Mouse (Mus musculus) spleen, postnatal 4 days (tissue): ENCODE measurements around the gene Irf1.

Source experiments
- DNase-seq, 2 experiments: peaks; one replicate each; pipeline ENCODE4 v3.0.0; 2022; ENCODE audit warnings: low spot score in 2 of 2

The Irf1 gene

DNA sequence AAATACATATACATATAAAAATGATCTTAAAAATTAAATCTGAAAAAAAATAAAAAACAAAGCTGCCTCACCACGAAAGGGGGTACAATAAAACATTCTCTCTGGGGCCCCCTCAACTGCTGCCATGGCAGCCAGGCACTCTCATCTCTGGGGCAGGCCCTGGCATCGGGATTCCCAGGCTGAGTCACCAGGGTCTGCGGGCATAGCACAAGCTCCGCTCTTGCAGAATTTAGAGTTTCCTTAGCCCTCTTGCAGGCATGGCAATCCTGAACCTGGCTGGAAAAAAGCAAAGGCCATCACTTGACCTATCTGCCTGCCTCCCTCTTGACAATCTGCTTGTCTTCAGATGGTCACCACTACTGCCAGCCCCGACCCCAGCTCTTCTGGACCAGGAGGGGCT, 8.5 kb upstream of the Irf1 start:
- no peak for DNase-seq

DNA sequence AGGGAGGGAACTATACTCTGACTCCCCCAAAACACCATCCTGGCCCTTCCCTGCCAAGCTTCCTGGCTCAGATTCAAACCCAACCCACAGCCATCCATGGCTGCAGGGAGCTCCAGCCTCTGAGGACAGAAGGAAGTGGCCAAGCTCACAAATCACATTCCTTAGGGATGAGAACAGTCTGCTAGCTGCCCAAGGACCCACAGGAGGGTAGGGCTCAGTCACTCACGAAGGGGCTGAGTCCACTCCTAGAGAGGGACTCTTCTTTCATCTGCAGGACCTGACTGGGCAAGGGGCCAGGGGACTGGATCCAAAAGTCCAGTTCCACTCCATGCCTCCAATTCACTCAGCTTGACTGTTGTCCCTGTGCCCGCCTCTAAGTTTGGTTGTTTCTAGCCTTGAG, 8.0 kb upstream of the Irf1 start:
- DNase-seq, result peak in 1 of 2 experiments; percentile 62

DNA sequence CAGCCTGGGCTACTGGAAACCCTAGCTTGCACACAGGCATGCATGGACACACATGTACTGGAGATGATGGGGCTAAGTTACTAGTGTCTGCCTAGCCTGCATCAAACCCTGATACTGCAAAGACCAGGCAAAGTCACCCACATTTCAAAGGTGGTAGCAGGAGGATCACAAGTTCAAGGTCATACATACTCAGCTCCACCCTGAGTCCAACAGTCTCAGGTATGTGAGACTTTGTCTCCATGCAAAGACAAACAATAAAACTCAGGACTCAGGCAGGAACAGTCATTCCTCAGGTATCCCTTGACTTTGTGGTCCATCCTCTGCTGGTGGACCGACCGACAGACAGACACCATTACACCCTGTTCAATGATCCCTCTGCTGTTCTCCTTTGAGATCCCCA, 7.4 kb upstream of the Irf1 start:
- no peak for DNase-seq

DNA sequence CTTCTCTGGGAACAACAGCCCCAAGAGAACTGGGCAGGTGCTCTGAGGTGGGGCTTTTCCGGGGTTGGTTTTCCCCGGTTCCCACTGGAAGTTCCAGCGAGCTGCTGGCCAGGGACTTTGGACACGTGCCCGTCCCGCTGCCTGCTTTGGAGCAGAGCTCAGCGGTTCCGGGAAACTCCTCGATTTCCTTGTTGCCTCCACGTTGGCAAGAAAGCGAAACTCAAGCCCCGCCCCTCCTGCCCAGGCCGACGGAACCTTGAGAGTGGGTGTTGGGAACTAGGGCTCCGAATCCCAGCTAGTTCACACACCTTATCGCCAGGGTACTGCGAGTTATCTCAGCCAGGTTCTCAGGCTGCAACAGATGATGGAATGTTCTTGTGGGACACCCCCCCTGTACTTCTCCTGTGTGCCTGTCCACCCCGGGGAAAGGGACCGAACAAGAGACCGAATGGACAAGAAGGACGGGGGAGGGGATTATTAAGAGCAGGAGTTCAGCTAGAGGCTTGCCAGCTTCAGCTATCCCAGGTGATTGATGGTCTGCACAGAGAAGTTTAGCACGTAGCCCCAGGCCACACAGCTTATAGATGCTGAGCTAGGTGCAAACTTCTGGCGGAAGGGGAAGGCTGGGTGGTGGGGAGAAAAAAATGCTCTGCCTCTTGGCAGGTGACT, 6.9 kb upstream of the Irf1 start:
- DNase-seq, result peak; percentile 73 to 83

DNA sequence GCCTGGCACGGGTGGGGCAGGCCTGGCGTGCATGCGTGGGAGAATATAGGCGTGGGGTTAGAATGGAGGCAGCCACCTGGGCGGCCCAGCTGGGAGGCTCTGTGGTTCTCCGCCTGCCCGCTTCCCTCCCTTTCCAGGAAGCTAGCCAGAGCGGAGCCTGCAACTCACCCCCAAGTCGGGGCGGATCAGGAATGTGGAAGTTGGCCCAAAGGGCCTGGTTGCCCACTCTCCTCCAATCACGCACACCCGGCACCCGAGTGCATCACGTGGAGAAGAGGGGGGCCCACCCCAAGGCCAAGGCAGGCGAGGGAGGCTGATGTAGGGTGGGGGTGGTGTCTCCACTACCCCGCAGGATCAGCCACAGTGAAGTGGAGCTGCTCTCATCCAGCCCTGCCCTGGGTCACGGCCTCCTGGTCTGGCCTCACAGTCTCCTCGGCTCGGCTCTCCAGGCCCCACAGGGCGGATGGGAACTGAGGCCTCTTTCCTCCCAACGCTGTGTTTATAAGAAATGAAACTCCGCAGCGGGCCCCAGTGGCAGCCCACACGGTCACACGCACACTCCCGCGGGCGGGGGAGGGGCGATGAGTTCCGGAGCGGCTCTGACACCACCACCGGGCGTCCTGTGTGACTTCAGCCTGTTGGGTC, 6.2 kb upstream of the Irf1 start:
- DNase-seq, result peak; percentile 86 to 93

DNA sequence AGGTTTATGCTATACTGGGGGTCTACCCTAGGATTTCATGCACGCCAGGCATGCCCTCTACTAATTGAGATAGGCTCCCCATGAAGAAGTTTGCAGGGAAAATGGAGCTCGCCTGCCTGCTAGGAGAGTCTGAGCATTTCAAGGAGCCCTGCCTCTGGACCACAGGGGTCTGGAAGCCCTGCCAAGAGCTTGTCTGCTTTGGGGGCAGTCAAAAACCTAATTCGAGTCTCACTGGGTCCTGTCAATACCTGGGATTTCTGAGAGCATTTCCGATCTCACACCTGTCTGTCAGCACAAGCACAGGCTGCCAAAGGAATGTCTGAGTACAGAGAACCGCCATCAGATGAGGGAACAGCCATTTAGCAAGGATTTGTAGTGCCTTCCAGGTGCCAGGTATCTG, 5.2 kb upstream of the Irf1 start:
- no peak for DNase-seq

DNA sequence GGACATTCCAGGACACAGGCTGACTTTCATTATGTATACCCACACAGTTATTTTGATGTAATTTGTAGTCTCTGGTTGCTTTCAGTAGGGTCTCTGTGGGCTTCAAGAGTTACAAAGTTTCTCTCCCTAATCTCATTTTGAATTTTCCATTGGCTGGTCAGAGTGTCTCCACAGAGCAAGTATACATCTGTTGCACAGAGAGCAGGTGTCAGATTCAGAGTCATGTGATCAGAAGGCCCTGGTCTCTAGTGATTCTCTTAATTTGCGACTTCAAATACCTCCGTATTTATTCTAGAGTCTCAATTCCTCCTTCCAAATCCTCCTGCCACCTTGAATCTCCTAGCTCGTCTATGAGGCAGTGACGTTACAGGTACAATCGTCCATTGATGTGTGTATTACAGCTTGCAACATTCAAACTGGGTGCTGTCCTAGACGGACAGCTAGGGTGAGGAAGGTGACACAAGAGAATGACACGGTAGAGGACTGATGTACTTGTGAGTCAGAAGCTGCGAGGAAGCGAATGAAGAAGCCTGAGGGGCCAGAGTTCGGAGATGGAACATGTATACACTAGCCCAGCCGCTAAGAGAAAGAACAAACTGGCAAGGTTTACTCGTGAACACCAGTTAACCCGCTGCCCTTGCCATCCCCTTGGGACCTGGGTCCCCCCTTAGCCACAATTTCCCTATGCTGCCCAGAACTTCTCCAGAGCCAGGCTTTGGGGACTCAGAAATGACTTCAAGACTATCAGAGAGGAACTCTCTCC, 1.2 kb upstream of the Irf1 start:
- DNase-seq, result peak in 1 of 2 experiments; percentile 65

DNA sequence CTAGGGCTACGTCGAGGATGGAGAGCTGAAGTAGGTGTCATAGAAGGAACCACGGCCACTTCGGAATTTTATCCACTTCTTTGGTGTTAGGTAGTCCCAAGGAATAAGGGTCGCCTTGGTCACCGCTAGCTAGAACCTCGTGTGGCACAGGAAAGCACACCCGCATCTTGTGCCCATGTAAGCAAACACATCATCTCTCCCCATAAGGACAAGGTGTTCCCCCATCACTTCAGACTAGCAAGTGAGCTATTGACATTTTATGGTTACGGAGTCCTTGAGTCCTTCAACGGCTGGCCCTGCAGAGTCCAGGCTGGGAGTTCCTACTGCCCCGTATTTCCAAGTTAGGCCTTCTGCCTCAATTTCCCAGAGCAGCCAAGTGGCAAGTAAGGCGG, 633 bp upstream of the Irf1 start:
- no peak for DNase-seq

DNA sequence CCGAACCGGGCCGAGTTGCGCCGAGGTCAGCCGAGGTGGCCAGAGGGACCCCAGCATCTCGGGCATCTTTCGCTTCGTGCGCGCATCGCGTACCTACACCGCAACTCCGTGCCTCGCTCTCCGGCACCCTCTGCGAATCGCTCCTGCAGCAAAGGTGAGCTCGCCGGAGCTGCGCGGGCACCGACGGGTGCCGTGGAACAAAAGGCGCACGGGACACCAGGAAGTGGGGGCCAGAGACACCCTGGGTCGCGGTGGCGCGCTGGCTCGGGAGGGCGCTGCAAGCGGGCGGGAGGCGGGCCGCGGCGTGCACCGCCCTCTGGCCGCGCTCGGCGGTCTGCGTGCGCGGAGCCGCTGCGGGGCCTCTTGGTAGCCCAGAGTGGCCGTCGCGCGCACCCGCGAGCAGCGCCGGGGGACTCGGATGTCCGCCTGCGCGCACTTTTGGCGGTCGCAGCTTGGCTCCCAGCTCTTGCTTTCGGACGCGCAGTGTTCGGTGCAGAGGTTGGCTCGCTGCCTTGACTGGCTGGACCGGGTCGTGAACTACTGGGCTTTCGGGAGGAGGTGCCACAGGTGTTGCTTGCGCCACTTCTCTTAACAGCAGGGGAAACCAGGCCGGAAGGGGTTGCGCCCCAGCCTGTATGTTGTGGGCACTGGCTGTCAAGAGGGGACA, 444 bp downstream of the Irf1 start:
- DNase-seq, result peak; percentile 67 to 84

DNA sequence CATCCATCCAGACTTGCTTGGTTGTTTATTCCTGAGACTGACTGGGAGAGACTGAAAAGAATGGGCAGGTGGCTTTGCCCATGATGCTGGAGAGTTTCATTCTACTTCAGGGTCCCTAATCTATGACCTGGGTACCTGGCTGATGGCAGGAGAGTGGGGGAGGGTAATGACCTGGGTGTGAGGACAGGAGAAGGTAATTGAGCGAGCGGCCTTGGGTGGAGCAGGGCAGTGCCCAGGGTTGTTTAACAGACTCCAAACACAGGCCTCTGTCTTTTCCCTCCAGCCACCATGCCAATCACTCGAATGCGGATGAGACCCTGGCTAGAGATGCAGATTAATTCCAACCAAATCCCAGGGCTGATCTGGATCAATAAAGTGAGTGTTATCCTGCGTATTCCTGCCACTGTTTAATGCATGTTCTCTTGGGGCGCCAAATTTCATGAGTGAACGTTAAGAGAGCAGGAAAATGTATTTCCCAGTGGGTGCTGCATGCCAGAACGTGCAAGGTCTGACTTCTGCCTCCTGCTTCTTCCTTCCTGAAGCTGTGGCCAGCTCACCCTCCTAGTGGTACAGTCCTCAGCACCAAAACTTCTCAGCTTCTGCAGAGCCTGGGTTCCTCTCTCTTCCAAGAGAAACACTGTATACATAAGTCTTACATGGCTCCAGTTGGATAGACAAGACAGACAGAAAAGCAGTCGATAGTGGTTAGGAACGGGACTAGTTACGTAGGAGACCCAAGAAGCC, 1.4 kb downstream of the Irf1 start:
- DNase-seq, result no peak

DNA sequence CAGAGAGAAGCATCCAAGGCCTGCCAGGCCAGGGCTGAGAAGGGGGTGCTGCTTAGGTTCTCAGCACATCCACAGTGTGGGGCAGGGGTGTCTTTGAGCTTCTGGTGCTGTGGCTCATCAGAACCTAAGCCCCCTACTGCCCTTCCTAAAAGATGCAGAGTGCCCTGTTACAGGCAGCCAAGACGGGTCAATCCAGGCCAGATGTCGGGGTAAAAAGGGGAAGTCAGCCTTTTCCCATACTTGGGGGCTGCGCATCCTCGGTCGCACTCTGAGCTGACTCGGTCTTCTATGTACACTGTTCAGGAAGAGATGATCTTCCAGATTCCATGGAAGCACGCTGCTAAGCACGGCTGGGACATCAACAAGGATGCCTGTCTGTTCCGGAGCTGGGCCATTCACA, 2.7 kb downstream of the Irf1 start:
- DNase-seq, result no peak

DNA sequence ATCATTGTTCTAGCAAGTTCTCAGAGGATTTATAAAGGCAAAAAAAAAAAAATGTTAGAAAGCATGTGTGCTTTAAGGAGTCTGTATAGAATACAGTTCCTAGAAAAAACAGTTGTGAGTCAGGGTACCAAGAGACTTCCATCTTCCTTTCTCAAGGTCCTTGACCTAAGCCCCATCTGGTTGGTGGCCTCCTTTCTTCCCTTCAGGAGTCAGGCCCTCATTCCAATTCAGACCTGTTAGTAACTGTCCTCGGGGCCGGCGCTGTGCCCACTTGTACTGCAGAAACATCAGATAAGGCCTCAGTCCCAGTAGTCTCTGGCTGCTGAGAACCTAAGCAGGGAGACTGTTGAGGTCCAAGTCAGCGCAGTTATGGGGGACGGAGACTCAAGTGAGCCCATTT, 3.3 kb downstream of the Irf1 start, which contains the start of gene Gm17334:
Gm17334 (minus strand) TSS at position 101 of the 400 bp plus-strand sequence.
- DNase-seq, result no peak

DNA sequence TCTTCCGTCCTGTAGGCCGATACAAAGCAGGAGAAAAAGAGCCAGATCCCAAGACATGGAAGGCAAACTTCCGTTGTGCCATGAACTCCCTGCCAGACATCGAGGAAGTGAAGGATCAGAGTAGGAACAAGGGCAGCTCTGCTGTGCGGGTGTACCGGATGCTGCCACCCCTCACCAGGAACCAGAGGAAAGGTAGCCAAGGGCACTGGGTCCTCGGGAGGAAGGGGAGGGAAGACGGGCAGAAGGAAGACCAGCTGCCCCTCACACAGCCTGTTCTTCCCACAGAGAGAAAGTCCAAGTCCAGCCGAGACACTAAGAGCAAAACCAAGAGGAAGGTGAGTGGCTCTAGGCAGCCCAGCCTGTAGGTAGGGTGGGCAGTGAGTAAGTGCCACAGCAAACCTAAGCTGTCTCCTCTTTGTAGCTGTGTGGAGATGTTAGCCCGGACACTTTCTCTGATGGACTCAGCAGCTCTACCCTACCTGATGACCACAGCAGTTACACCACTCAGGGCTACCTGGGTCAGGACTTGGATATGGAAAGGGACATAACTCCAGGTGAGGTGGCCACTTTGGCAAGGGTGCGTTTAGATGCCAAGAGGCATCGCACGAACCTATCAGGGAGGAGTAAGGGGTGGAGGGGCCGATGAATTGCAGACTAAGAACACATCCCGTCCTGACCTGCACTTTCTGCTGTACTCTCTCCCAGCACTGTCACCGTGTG, 4.0 kb downstream of the Irf1 start:
- no peak for DNase-seq

DNA sequence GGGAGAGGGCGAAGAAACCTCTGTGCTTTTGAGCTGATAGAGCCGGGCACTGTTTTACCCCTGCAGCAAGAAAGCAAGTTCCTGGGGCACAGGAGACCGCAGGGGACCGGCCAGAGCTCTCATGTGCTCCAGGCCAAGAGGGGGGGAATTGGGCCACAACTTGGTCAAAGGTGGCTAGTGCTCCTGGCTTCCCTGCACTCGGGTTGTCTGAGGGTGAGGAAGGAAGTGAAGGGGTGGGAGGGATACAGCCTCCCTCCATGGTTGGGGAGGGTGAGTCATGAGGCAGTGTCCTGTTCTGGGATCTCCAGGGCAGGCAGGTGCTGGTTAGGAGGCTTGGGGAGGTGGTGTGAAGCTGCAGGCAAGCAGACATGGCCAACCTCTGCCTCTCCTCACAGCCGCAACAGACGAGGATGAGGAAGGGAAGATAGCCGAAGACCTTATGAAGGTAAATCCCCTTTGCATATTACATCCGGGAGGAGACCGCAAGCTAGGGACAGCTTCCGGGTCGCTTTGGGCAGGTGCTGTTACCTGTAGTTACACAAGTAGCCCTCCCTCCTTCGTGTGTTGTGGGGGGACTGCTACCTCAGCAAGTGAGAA, 4.9 kb downstream of the Irf1 start:
- DNase-seq, result no peak

DNA sequence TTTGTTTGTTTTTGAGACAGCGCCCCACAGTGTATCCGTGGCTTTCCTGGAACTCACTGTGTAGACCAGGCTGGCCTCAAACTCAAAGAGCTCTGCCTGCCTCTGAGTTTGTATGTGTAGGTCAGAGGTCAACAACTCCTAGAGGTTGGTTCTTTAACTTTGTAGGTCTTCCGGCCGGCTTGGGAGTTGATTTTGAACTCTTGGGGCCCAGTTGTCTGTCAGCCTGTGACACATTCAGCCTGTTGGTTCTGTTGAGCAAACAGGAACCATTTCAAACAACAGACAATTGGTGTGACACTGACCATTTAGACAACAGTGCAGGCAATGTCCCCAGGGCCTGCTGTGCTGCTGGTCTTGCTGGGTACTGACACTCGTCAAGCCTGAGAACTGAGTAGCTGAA, 7.9 kb downstream of the Irf1 start:
- no peak for DNase-seq

DNA sequence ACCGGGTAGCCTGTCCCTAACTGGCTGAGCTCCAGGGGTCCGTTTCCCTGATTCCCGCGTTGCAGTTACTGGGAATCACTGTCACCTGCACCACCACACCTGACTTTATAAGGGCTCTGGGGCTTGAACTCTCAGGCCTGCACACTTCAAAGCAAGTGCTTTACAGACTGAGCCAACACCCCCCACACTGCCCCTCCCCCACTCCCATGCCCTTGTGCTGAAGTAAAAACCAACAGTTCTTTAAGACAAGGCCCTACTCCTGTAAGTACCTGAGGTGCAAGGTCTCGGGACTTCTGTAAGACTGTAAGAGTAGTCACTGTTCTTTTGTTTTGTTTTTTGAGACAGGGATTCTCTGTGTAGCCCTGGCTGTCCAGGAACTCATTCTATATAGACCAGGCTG, 8.6 kb downstream of the Irf1 start:
- DNase-seq, result no peak

DNA sequence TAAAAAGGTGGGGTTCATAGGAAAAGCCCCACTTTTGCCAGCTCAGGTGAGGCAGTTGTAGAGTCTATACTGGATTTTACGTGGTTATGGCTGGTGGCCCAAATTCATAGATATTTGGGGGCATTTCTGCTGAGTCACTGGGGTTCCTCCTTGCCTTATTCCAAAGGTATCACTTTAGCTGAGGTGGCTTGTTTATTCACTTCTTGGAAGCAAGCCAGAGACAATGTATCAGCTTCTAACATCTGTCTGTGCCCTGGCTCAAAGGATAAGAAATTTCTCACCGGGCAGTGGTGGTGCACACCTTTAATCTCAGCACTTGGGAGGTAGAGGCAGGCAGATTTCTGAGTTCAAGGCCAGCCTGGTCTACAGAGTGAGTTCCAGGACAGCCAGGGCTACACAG, 10.0 kb downstream of the Irf1 start:
- no peak for DNase-seq

DNA sequence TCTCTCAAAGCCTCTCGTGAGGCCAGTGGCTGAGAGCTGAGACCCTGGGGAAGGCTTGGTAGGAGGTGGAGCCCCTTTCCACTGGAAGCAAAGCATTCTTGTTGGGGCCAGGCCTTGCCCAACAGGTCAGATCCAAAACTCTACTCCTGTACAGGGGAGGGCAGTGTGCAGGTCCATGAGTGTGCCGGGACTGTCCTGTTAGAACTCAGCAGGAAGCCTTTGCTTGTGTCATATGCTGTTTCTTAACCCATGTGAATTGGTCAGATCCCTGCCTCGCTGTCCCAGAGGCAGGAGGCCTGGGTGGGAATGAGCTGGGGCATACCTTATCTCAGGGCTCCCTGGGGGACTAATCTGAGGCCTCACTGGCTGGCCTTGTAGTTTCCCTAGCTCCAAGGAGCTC, 10.4 kb downstream of the Irf1 start:
- DNase-seq, result no peak

DNA sequence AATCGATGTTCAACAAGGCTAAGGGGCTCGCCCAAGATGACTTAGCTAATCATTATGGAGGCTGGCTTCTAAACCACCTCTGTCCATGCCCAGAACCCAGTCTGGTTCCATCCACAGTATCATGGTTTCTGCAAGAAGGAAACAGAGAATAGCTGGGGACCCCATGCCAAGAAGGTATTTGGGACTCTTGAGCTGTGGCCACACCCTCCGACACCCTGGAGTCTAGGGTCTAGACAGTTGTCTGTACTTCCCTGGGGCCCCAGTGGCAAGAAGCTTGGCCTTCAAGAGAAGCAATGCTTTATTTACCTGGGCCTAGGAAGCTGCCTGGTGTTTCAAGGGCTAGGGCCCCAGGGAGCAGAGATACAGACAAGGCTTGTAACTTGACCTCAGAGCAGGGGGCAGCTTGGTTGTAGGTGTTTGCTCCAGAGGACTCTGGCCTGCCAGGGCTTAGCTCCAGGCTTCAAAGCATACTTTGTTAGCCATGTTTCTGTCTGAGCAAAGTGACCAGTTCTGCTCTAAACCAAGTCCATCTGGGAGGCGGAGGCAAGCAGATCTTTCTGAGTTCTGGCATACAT, 11.5 kb downstream of the Irf1 start:
- no peak for DNase-seq

DNA sequence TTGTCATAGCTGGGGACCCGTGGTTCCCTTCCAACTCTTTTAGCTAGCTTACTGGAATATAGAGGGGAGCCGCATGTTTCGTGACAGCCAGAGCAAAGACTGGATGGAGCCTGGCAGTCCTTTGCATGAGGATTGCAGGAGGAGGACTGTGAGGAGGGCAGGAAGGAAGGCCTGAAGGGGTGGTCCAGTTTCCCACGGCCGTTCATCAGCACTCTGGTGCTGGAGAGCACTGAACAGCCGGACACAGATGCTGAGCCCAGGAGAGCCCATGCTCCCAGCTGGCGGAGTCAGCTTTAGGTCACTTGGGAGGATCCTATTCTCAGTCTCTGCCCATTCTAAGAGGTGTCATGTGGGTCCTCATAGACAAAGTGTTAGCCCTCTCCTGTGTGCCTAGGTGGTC, 12.2 kb downstream of the Irf1 start:
- DNase-seq, result no peak
